8 mouse cellular contexts compared by ENCODE assay signal in genomic region chr5:137333512-137334174, GRCm38 (mm10). TPM values are rescaled to one million over a fixed set of nuclear protein-coding genes. Genes with fewer than 3 reads are reported as not detected.
DNase-seq lines count a peak whose midpoint lies in the region; ATAC-seq and TF ChIP-seq lines count a peak whose summit lies in the region.

Slc12a9 (minus strand) TSS chr5:137333597.

- no peaks in the 10 kb centered on the region for H3K9me3 ChIP-seq in erythroblast, embryonic 14.5 days (ENCODE audit: control insufficient read depth, low read length)
- H3K9me3 ChIP-seq in heart, embryonic 11.5 days (replicated peaks; ENCODE audit: control insufficient read depth, low read length): no peaks in the 10 kb centered on the region
- no peaks in the 10 kb centered on the region for H3K9me3 ChIP-seq in kidney, postnatal 0 days (replicated peaks; ENCODE audit: low read length)
- no peaks in the 10 kb centered on the region for H3K9me3 ChIP-seq in liver, embryonic 11.5 days (ENCODE audit: control insufficient read depth, low read length)
- no peaks in the 10 kb centered on the region for H3K9me3 ChIP-seq in stomach, embryonic 14.5 days (ENCODE audit: control insufficient read depth, low read depth, low read length)

- H3K4me2 ChIP-seq in heart, embryonic 11.5 days: peak within 1 kb of the TSS; percentile 98
- peak within 1 kb of the TSS; percentile 82 for H3K4me2 ChIP-seq in kidney, postnatal 0 days (ENCODE audit: low read length)
- H3K4me2 ChIP-seq in liver, embryonic 11.5 days: peak within 1 kb of the TSS; percentile 89
- peak within 1 kb of the TSS; percentile 90 for H3K4me2 ChIP-seq in stomach, embryonic 14.5 days (replicated peaks; ENCODE audit: low read depth, low read length)

- H3K9ac ChIP-seq in heart, embryonic 11.5 days (ENCODE audit: low read depth, low read length): peak within 1 kb of the TSS; percentile 72
- H3K9ac ChIP-seq in kidney, postnatal 0 days (ENCODE audit: low read depth, low read length): peak within 1 kb of the TSS; percentile 73
- H3K9ac ChIP-seq in liver, embryonic 11.5 days (ENCODE audit: low read depth, low read length): peak within 1 kb of the TSS; percentile 70
- peak within 1 kb of the TSS; percentile 52; the same call in 1 of the 2 replicates for H3K9ac ChIP-seq in stomach, embryonic 14.5 days (replicated peaks; ENCODE audit: low read depth, low read length)

- H3K36me3 ChIP-seq in C2C12 (ENCODE audit: control insufficient read depth, insufficient read depth): no peaks in the 10 kb centered on the region
- H3K36me3 ChIP-seq in erythroblast, embryonic 14.5 days (ENCODE audit: control insufficient read depth): no peaks in the 10 kb centered on the region
- H3K36me3 ChIP-seq in heart, embryonic 11.5 days (ENCODE audit: control insufficient read depth, insufficient read depth, low read length): no peaks in the 10 kb centered on the region
- H3K36me3 ChIP-seq in kidney, postnatal 0 days (ENCODE audit: insufficient read depth, low read length): no peaks in the 10 kb centered on the region
- no peaks in the 10 kb centered on the region for H3K36me3 ChIP-seq in liver, embryonic 11.5 days (ENCODE audit: control insufficient read depth, insufficient read depth, low read length)
- H3K36me3 ChIP-seq in stomach, embryonic 14.5 days (ENCODE audit: control insufficient read depth, insufficient read depth, low read length): no peaks in the 10 kb centered on the region

- peak within 1 kb of the TSS; percentile 56 for H3K4me3 ChIP-seq in C2C12 (ENCODE audit: insufficient read depth, poor library complexity, severe bottlenecking)
- H3K4me3 ChIP-seq in erythroblast, embryonic 14.5 days (replicated peaks): peak within 1 kb of the TSS; percentile 66
- H3K4me3 ChIP-seq in heart, embryonic 11.5 days (ENCODE audit: low read depth, low read length): peak within 1 kb of the TSS; percentile 73
- H3K4me3 ChIP-seq in kidney, postnatal 0 days (replicated peaks; ENCODE audit: low read depth, low read length): peak within 1 kb of the TSS; percentile 50
- H3K4me3 ChIP-seq in liver, embryonic 11.5 days (ENCODE audit: low read depth, low read length): peak within 1 kb of the TSS; percentile 70
- peak within 1 kb of the TSS; percentile 63 for H3K4me3 ChIP-seq in stomach, embryonic 14.5 days (ENCODE audit: low read depth, low read length)

- peaks cover 36% of the 10 kb centered on the region for H3K4me1 ChIP-seq in erythroblast, embryonic 14.5 days (ENCODE audit: control insufficient read depth)
- peaks cover 11% of the 10 kb centered on the region; the same call in 1 of the 2 replicates for H3K4me1 ChIP-seq in heart, embryonic 11.5 days (ENCODE audit: control insufficient read depth, insufficient read depth, low read length)
- H3K4me1 ChIP-seq in kidney, postnatal 0 days (replicated peaks; ENCODE audit: insufficient read depth, low read length): no peaks in the 10 kb centered on the region
- peaks cover 20% of the 10 kb centered on the region for H3K4me1 ChIP-seq in liver, embryonic 11.5 days (replicated peaks; ENCODE audit: control insufficient read depth, insufficient read depth, low read length)
- no peaks in the 10 kb centered on the region; the same call in 1 of the 2 replicates for H3K4me1 ChIP-seq in stomach, embryonic 14.5 days (ENCODE audit: control insufficient read depth, insufficient read depth, low read length)

- no peaks in the 10 kb centered on the region for H3K79me2 ChIP-seq in C2C12 (ENCODE audit: control insufficient read depth, insufficient read depth)

- DNase-seq in brain, embryonic 14.5 days (ENCODE audit: low read depth): peak; percentile 97
- DNase-seq in kidney, postnatal 0 days (ENCODE audit: low spot score): peak; percentile 97
- DNase-seq in liver, embryonic 11.5 days (ENCODE audit: low spot score): peak; percentile 88
- peak; percentile 96 for DNase-seq in naive thymus-derived CD4-positive, alpha-beta T cell, adult 2 months (ENCODE audit: low read depth)

- no peaks in the 10 kb centered on the region for H3K27me3 ChIP-seq in C2C12 (ENCODE audit: control insufficient read depth, insufficient read depth, insufficient read length)
- H3K27me3 ChIP-seq in erythroblast, embryonic 14.5 days (ENCODE audit: control insufficient read depth): peaks cover 2% of the 10 kb centered on the region
- no peaks in the 10 kb centered on the region for H3K27me3 ChIP-seq in heart, embryonic 11.5 days (ENCODE audit: control insufficient read depth, insufficient read depth, low read length)
- H3K27me3 ChIP-seq in kidney, postnatal 0 days (ENCODE audit: insufficient read depth, low read length): no peaks in the 10 kb centered on the region
- no peaks in the 10 kb centered on the region for H3K27me3 ChIP-seq in liver, embryonic 11.5 days (replicated peaks; ENCODE audit: control insufficient read depth, insufficient read depth, low read length)
- no peaks in the 10 kb centered on the region for H3K27me3 ChIP-seq in stomach, embryonic 14.5 days (ENCODE audit: control insufficient read depth, insufficient read depth, low read length)

- H3ac ChIP-seq in C2C12 (ENCODE audit: control insufficient read depth, insufficient read length, low read depth): peak within 1 kb of the TSS; percentile 48

- peak; percentile 58; the same call in 1 of the 2 replicates for TF ChIP-seq POLR2A in brain, embryonic 14.5 days (IDR thresholded peaks at IDR 0.05; ENCODE audit: borderline replicate concordance, extremely low read depth, insufficient read depth, insufficient read length, poor library complexity, severe bottlenecking)

- WGBS in heart, embryonic 11.5 days (ENCODE audit: insufficient replicate concordance): under 1% methylated on average over 44 of the region's 44 CpGs
- under 1% methylated on average over 44 of the region's 44 CpGs for WGBS in kidney, postnatal 0 days
- WGBS in liver, embryonic 11.5 days: under 1% methylated on average over 44 of the region's 44 CpGs
- WGBS in stomach, embryonic 14.5 days: under 1% methylated on average over 44 of the region's 44 CpGs

- peak; percentile 89 for ATAC-seq in heart, embryonic 11.5 days (replicated peaks; ENCODE audit: insufficient number of reproducible peaks, low FRiP score, low TSS enrichment)
- ATAC-seq in kidney, postnatal 0 days (replicated peaks; ENCODE audit: low FRiP score, low read depth): peak; percentile 90
- ATAC-seq in liver, embryonic 11.5 days (replicated peaks; ENCODE audit: low FRiP score): peak; percentile 87
- ATAC-seq in stomach, embryonic 14.5 days (ENCODE audit: insufficient number of reproducible peaks, insufficient read depth, low FRiP score, low read depth): peak; percentile 82

- no peak within 1 kb of the TSS for H3K27ac ChIP-seq in heart, embryonic 11.5 days (ENCODE audit: low read depth, low read length)
- H3K27ac ChIP-seq in kidney, postnatal 0 days: peak within 1 kb of the TSS; percentile 72
- no peak within 1 kb of the TSS for H3K27ac ChIP-seq in liver, embryonic 11.5 days (ENCODE audit: low read depth, low read length)
- H3K27ac ChIP-seq in stomach, embryonic 14.5 days (ENCODE audit: low read length): peak within 1 kb of the TSS; percentile 33; the same call in 1 of the 2 replicates

- H3K79me3 ChIP-seq in C2C12 (ENCODE audit: low read depth): no peaks in the 10 kb centered on the region

- TF ChIP-seq CTCF in C2C12 (IDR thresholded peaks at IDR 0.05; ENCODE audit: control insufficient read depth, insufficient read depth, insufficient read length): peak; percentile 75
- TF ChIP-seq CTCF in brain, embryonic 14.5 days (IDR thresholded peaks at IDR 0.05; ENCODE audit: borderline replicate concordance, extremely low read depth, insufficient read depth, insufficient read length): peak; percentile 81
- TF ChIP-seq CTCF in kidney, postnatal 0 days (IDR thresholded peaks at IDR 0.05; ENCODE audit: low read depth): peak; percentile 84

TF ChIP-seq in C2C12, 6 proteins besides CTCF, POLR2A, EP300 and RAD21:
- TF ChIP-seq MAX (IDR thresholded peaks at IDR 0.05) (no peak), MYOD1 (IDR thresholded peaks at IDR 0.05; ENCODE audit: control insufficient read depth, insufficient read length, low read depth) (no peak), USF1 (IDR thresholded peaks at IDR 0.05; ENCODE audit: low read depth) (no peak), MYOG (IDR thresholded peaks at IDR 0.05; ENCODE audit: control insufficient read depth, extremely low read depth, insufficient read length) (no peak), FOSL1 (IDR thresholded peaks at IDR 0.05; ENCODE audit: insufficient read depth, low read length, poor library complexity, severe bottlenecking) (no peak), CEBPB (IDR thresholded peaks at IDR 0.05; ENCODE audit: low read depth) (no peak)

RNA-seq across cellular contexts. Expression of gene Slc12a9, which starts in this region (rescaled TPM):
- 7.3 TPM for polyA plus RNA-seq in C2C12 (2012; fragmentation: generic; extraction: Trizol)
- 34.0 and 34.8 TPM in 2 replicates for polyA plus RNA-seq in brain, embryonic 14.5 days (2012; rRNA removed)
- polyA plus RNA-seq in erythroblast, embryonic 14.5 days (2012): 0.05 and 0.06 TPM in 2 replicates
- polyA plus RNA-seq in heart, embryonic 11.5 days (2014; fragmentation: Nextera tagmentation; extraction: Ambion mirVana): 5.1 and 5.6 TPM in 2 replicates
- polyA plus RNA-seq in kidney, postnatal 0 days (2015; fragmentation: Nextera tagmentation; extraction: Ambion mirVana): 11.8 and 12.0 TPM in 2 replicates
- polyA plus RNA-seq in liver, embryonic 11.5 days (2014; fragmentation: Nextera tagmentation; extraction: Ambion mirVana): 6.4 and 7.0 TPM in 2 replicates
- 8.0 and 10.1 TPM in 2 replicates for polyA plus RNA-seq in stomach, embryonic 14.5 days (2014; fragmentation: Nextera tagmentation; extraction: Ambion mirVana)

Comparison
In these comparisons a context has a peak if more than half of its experiments do, and no peak if none do; other contexts are left out.
1. H3K27ac ChIP-seq: peak in kidney, postnatal 0 days (single experiment) and stomach, embryonic 14.5 days (single experiment); none in heart, embryonic 11.5 days (single experiment) and liver, embryonic 11.5 days (single experiment).
2. Peak in every context shown above with its lines, with median percentiles within 50 percentile points of each other: H3K4me3 ChIP-seq, CTCF ChIP-seq, DNase-seq, ATAC-seq, H3K4me2 ChIP-seq and H3K9ac ChIP-seq.